Mouse (Mus musculus) mesoderm, embryonic 11.5 days (tissue): ENCODE measurements around the gene Tram2.
A peak's percentile ranks its signal among the peaks of the same experiment; 100 is the strongest.

Source experiments
- DNase-seq: peaks from one replicate; pipeline ENCODE4 v3.0.0-alpha.2; 2012; ENCODE audit warnings: low read depth, low spot score

The Tram2 gene

GRCm38 (mm10) chr1:21014463-21014862 lies 64.6 kb downstream of the Tram2 start:
- no peak for DNase-seq

GRCm38 (mm10) chr1:21010282-21010800 lies 68.7 kb downstream of the Tram2 start:
- no peak for DNase-seq

GRCm38 (mm10) chr1:21008891-21009290 lies 70.1 kb downstream of the Tram2 start:
- no peak for DNase-seq

GRCm38 (mm10) chr1:21007941-21008701 lies 70.9 kb downstream of the Tram2 start:
- DNase-seq: no peak

- no peak for DNase-seq
These were observed 72.3 kb downstream of the Tram2 start for GRCm38 (mm10) chr1:21006775-21007174.

GRCm38 (mm10) chr1:21004596-21004995 lies 74.4 kb downstream of the Tram2 start:
- no peak for DNase-seq

GRCm38 (mm10) chr1:21002246-21003142 lies 76.5 kb downstream of the Tram2 start:
- DNase-seq: no peak

- DNase-seq: no peak
These were observed 81.1 kb downstream of the Tram2 start for GRCm38 (mm10) chr1:20997881-20998389.

GRCm38 (mm10) chr1:20997328-20997689 lies 81.7 kb downstream of the Tram2 start:
- DNase-seq: no peak

GRCm38 (mm10) chr1:20996603-20997327 lies 82.3 kb downstream of the Tram2 start:
- DNase-seq: peak; percentile 47

- no peak for DNase-seq
These were observed 83.6 kb downstream of the Tram2 start for GRCm38 (mm10) chr1:20995331-20995986.

- DNase-seq: no peak
These were observed 84.7 kb downstream of the Tram2 start for GRCm38 (mm10) chr1:20994338-20994737.

GRCm38 (mm10) chr1:20993690-20994089 lies 85.3 kb downstream of the Tram2 start:
- DNase-seq: no peak

GRCm38 (mm10) chr1:20989461-20990083 lies 89.5 kb downstream of the Tram2 start:
- no peak for DNase-seq

GRCm38 (mm10) chr1:20986378-20987056 lies 92.5 kb downstream of the Tram2 start:
- no peak for DNase-seq

- no peak for DNase-seq
These were observed 94.4 kb downstream of the Tram2 start for GRCm38 (mm10) chr1:20984582-20984981.

- DNase-seq: no peak
These were observed 94.9 kb downstream of the Tram2 start for GRCm38 (mm10) chr1:20984103-20984502.

- no peak for DNase-seq
These were observed 97.3 kb downstream of the Tram2 start for GRCm38 (mm10) chr1:20981764-20982163.

GRCm38 (mm10) chr1:20980553-20980952 lies 98.5 kb downstream of the Tram2 start:
- no peak for DNase-seq
